Mouse (Mus musculus) intestine, embryonic 15.5 days (tissue): ENCODE data around the gene Lin37. TPM values are rescaled to one million over a fixed set of nuclear protein-coding genes. Genes with fewer than 3 reads are reported as not detected.

ENCODE experiments used
- ATAC-seq: fragments of 200-750 bp; cut with Nextera tagmentation; 2 replicates; pipeline ENCODE4 v1.8.0; 2017; ENCODE audit warnings: moderate TSS enrichment, moderate library complexity
- H3K27ac ChIP-seq: fragments of 300-500 bp; sonication (generic); 2 replicates; pipeline ENCODE4 v1.5.1; 2015; ENCODE audit warnings: mild to moderate bottlenecking, inconsistent platforms
- H3K27me3 ChIP-seq: fragments of 300-500 bp; sonication (generic); replicated peaks from 2 replicates; pipeline ENCODE4 v1.6.1; 2015; ENCODE audit warnings: inconsistent platforms
- H3K36me3 ChIP-seq: fragments of 300-500 bp; sonication (generic); 2 replicates; pipeline ENCODE4 v1.6.1; 2015; ENCODE audit warnings: inconsistent platforms
- H3K4me1 ChIP-seq: fragments of 300-500 bp; sonication (generic); replicated peaks from 2 replicates; pipeline ENCODE4 v1.6.1; 2015; ENCODE audit warnings: inconsistent platforms
- H3K4me2 ChIP-seq: fragments of 300-500 bp; sonication (generic); replicated peaks from 2 replicates; pipeline ENCODE4 v1.6.1; 2015; ENCODE audit warnings: mild to moderate bottlenecking, inconsistent platforms
- H3K4me3 ChIP-seq: fragments of 300-500 bp; sonication (generic); replicated peaks from 2 replicates; pipeline ENCODE4 v1.5.1; 2015; ENCODE audit warnings: inconsistent platforms
- H3K9ac ChIP-seq: fragments of 300-500 bp; sonication (generic); 2 replicates; pipeline ENCODE4 v1.6.1; 2015; ENCODE audit warnings: inconsistent platforms
- H3K9me3 ChIP-seq: fragments of 300-500 bp; sonication (generic); 2 replicates; pipeline ENCODE4 v1.6.1; 2016; ENCODE audit warnings: inconsistent platforms
- WGBS: fragments of 180-500 bp; shearing (Covaris S2); methylation state at CpG from one replicate; pipeline ENCODE4 v1.1.7; 2015; 5-methylcytosine and 5-hydroxymethylcytosine counted together
- polyA plus RNA-seq: library from polyadenylated mRNA; unstranded; fragments of >200 nt; fragmentation: Nextera tagmentation; extraction: Ambion mirVana; gene quantifications from 2 replicates; pipeline ENCODE4 v1.2.1, GENCODE M21; 2015

Lin37 gene
- polyA plus RNA-seq, 1 experiment from 2014 or later: 46.3 TPM

DNA sequence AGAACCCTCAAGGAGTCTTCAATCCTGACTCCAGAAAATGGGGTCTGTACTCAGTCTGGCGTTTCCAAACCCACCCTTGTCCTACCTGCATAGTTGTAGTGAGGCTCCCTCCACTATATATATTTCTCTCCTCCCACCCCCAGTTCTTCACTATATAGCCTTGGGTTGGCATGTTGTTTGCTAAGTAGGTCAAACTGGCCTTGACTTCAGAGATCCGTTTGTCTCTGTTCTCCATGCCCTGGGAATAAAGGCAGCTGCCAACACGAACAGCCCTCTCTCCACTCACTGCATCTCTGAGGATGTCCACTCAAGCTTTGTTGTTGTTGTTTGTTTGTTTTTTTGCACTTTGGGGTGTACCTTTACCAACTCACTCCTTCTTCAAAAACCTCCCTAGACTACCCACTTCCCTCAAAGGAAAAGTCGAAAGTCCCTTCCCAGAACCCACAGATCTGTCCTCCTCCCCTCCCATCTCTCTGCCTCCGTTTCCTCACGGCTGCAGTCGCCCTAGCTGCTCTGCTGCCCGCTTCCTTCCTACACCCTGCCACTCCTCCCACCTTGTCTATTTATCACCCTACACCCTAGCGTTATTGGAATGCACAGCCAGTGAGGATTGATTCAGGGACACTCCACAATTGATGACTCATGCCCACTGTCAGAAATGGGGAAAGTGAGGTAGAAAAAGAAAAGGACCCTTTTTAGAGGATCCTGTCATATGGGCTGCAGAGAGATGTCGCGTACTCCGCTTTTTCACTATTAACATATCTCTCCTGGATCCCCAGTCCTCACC lies 789 bp downstream of the Lin37 start:
- H3K4me1 ChIP-seq: peaks cover 16% of the 10 kb centered on the region; the same call in 1 of the 2 replicates
- WGBS: 13% methylated on average over 12 of the region's 12 CpGs
- H3K36me3 ChIP-seq: peaks cover 16% of the 10 kb centered on the region
- H3K9ac ChIP-seq: peak overlapping the region; percentile 65
- peak; percentile 8; the same call in 1 of the 2 replicates for ATAC-seq
- H3K27ac ChIP-seq: peak overlapping the region; percentile 60
- no peaks in the 10 kb centered on the region for H3K27me3 ChIP-seq
- peak overlapping the region; percentile 89 for H3K4me2 ChIP-seq
- peak overlapping the region; percentile 53 for H3K4me3 ChIP-seq
- no peaks in the 10 kb centered on the region for H3K9me3 ChIP-seq

DNA sequence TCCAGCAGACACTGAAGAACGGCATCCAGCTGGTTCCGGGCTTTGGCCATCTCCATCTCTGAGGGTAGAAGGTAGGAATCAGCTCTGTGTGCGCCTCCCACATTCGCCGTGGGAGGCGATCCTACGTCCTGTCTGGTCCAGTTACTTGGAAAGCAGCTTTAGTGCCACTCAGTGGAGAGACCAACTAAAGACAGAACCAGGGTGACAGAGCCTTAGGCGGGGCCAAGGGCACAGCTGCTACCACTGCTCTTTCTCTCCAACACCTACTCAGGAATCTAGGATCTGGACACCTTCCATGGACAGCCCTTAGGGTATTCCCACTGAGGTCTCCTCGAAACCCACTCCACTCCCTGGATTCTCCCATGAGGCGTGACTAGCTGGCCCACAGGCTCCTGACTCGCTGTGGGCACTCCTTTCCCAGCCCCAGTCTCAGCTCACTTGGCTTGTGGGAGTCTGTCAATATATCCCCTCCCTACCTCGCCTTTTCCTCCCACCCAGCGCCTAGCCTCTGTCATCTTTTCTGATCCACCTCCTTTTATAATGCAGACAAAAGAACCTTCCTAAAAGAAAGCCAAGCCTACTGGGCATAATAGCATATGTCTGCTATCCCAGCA lies 1.6 kb downstream of the Lin37 start:
- H3K27me3 ChIP-seq: no peaks in the 10 kb centered on the region
- no peak for ATAC-seq
- H3K4me2 ChIP-seq: peak overlapping the region; percentile 89
- H3K4me3 ChIP-seq: peak overlapping the region; percentile 53; the same call in 1 of the 2 replicates
- H3K9ac ChIP-seq: peak overlapping the region; percentile 28; the same call in 1 of the 2 replicates
- H3K9me3 ChIP-seq: no peaks in the 10 kb centered on the region
- H3K36me3 ChIP-seq: peaks cover 16% of the 10 kb centered on the region
- H3K4me1 ChIP-seq: peaks cover 22% of the 10 kb centered on the region
- H3K27ac ChIP-seq: no peak overlapping the region
- WGBS: 87% methylated on average over 13 of the region's 13 CpGs

DNA sequence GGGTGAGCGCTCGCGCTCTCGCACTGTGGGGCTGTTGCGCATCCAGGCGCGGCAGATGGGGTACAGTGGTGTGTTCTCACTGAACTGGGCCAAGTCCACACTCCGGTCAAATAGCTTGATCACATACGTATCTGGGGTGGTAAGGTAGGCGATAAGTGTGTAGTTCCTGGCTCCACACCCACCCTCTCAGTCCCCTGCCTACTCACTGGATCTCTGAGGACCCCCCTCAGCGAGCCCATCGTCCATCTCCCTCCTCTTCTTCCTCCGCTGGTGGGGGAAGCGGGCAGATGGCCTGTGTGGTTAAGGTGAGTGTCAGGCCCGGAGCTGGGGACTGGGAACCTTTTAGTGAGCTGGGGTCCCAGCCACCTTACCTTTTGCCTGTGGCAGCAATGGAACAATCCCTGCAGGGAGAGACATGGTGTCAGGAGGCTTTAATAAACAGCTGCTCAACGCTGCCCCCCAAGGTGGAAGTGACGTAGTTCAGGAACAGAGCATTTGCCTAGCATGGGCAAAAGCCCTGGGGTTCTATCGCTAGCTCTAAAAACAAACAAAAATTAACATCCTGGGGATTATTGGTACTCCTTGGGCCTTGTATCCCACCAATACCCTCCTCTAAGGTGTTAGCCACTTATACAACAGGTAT lies 2.6 kb downstream of the Lin37 start:
- Histone ChIP-seq H3K4me3 (no peak overlapping the region), H3K9me3 (no peaks in the 10 kb centered on the region), H3K27ac (no peak overlapping the region), H3K4me2 (no peak overlapping the region), H3K4me1 (peaks cover 25% of the 10 kb centered on the region), H3K27me3 (no peaks in the 10 kb centered on the region), H3K36me3 (peaks cover 16% of the 10 kb centered on the region), H3K9ac (no peak overlapping the region)
- no peak for ATAC-seq
- WGBS: 92% methylated on average over 18 of the region's 18 CpGs

DNA sequence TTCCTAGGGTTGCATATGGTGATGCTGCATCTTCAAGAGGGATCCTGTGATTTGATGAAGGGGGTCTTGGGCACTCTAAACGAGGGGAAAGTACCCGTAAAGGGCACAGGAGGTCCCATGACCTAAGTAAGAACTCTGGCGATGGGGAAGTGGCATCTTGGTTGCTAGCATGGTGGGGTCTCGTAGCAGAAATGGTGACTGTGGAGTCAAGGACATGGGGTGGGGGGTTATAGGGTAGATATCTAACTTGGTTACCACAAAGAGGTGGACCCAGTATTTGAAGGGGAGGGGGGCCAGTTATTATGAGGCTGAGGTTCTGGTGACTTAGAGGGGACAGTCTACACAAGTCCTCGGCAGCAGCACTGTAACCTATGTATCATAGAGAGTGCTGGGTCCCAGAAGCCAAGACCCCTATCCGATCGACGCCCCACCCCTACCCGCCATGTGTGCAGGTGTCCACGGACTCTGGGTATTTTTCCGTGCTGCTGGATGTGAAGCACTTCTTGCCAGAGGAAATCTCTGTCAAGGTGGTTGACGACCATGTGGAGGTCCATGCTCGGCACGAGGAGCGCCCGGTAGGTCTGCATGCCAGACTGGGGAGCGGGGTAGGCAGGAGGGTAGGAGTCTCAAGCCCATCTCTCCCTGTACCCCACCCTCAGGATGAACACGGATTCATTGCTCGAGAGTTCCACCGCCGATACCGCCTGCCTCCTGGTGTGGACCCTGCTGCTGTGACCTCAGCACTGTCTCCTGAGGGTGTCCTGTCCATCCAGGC lies 5.6 kb downstream of the Lin37 start:
- peak overlapping the region; percentile 91 for H3K4me2 ChIP-seq

DNA sequence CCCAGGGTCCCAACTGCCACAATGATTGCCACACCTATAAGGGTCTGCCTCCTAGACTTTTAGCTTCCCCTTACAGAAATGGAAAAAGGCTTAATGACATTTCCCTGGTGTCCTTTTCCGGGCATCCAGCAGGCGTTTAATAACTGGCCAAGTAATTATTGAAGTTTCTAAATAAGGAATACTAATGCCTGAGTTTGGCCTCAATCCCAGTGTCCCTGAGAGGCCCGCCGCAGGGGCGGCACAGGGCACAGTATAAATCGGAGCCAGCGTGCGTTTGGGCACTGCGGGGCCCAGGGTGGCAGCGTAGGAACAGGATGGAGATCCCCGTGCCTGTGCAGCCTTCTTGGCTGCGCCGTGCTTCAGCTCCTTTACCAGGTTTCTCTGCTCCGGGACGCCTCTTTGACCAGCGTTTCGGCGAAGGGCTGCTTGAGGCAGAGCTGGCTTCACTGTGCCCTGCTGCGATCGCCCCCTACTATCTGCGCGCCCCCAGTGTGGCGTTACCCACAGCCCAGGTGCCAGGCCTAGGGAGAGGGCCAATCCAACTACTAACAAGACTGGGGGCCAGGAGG lies 6.5 kb downstream of the Lin37 start:
- Histone ChIP-seq H3K4me1 (peaks cover 15% of the 10 kb centered on the region), H3K27me3 (no peaks in the 10 kb centered on the region), H3K4me3 (peak overlapping the region; percentile 57), H3K9ac (peak overlapping the region; percentile 62), H3K4me2 (peak overlapping the region; percentile 91), H3K36me3 (peaks cover 16% of the 10 kb centered on the region), H3K27ac (peak overlapping the region; percentile 82), H3K9me3 (no peaks in the 10 kb centered on the region)
- peak; percentile 40 for ATAC-seq
- under 1% methylated on average over 23 of the region's 23 CpGs for WGBS

More for the DNA sequence above, 5.6 kb downstream of the Lin37 start:
- H3K36me3 ChIP-seq: peaks cover 16% of the 10 kb centered on the region
- H3K4me3 ChIP-seq: peak overlapping the region; percentile 57
- peaks cover 23% of the 10 kb centered on the region for H3K4me1 ChIP-seq
- no peaks in the 10 kb centered on the region for H3K9me3 ChIP-seq
- 0 out of 2 replicates have a peak overlapping the region, but pooled peaks have one; percentile 82 for H3K27ac ChIP-seq
- WGBS: 82% methylated on average over 22 of the region's 22 CpGs
- no peaks in the 10 kb centered on the region for H3K27me3 ChIP-seq
- no peak for ATAC-seq
- H3K9ac ChIP-seq: peak overlapping the region; percentile 62

DNA sequence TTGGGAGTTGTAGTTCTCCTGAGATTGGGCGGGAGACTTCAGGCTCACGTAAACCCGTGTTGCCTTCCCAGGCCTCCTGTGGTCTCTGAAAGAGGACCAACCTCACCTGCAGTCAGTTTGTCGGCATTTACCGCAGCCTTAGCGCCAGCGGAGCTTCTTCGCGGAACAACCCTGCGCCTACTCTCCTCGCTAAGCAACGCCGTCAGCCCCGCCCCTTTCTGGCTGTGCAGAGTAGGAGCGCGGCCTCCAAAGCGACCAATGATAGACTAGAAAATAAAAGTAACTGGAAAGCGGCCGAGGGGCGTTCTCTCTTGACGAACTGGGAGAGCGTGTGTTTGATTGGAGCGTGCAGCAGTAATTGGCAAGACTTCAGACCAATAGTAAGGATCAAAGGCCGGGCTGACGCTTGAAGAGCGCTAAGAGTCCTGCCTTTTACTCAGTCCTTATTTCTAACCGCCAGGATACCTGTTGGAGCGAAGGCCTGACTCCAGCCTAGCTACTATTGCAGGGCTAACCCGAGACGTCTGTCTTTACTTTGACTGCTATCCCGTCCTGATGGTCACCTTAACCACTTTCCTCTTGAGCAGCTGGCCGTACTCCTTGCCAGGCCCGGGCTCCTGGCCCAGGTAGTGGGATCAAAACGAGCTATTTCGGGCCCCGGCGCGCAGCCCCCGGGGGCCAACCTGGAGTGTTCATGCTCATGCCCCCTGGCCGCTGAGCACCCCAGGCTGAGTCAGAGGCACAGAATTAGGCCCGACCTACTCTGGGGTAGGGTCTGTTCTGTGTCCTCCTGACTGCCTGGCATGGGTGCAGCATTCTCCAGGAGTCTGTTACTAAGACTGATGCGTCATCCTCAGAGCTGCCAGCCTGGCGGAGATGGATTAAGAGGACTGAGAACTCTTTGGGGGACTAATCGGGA lies 7.3 kb downstream of the Lin37 start, which contains the start of the genes Hspb6 and Proser3:
Hspb6 (plus strand) TSS at position 77 of the 919 bp plus-strand sequence.
Proser3 (minus strand) TSS at position 198 of the 919 bp plus-strand sequence.
- Histone ChIP-seq H3K9ac (peak within 1 kb of the TSS; percentile 67), H3K4me2 (peak within 1 kb of the TSS; percentile 91), H3K27me3 (no peaks in the 10 kb centered on the region), H3K9me3 (no peaks in the 10 kb centered on the region), H3K4me3 (peak within 1 kb of the TSS; percentile 57), H3K27ac (peak within 1 kb of the TSS; percentile 96), H3K4me1 (peaks cover 12% of the 10 kb centered on the region), H3K36me3 (peaks cover 16% of the 10 kb centered on the region)
- WGBS: under 1% methylated on average over 44 of the region's 44 CpGs
- peak; percentile 97 for ATAC-seq

DNA sequence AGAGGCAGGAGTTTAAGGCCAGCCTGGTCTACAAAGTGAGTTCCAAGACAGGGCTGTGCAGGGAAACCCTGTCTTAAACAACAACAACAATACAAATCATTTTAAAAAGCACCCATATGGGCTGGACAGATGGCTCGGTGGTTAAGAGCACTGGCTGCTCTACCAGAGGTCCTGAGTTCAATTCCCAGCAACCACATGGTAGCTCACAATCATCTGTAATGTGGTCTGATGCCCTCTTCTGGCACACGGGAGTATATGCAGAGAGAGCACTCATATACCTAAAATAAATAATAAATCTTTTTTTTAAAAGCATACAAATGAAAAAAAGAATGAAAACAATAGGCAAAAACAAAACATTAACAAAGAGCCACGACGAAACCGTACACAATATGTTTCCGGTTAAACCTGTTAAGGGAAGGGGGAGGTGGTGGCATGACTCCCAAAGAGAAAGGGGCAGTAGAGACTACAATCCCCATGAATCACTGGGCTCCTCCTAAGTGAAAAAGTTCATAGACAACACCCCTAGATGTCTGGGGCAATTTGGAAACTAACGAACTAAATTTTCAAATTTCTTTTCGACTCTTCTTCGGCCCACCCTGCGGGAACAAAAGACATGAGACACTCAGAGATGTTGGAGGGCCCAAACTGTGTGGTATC lies 8.1 kb downstream of the Lin37 start:
- Histone ChIP-seq H3K9ac (peak overlapping the region; percentile 67), H3K36me3 (peaks cover 14% of the 10 kb centered on the region), H3K4me3 (peak overlapping the region; percentile 57), H3K27me3 (no peaks in the 10 kb centered on the region), H3K27ac (peak overlapping the region; percentile 96), H3K4me2 (peak overlapping the region; percentile 52), H3K9me3 (no peaks in the 10 kb centered on the region), H3K4me1 (peaks cover 12% of the 10 kb centered on the region)
- WGBS: 2% methylated on average over 10 of the region's 10 CpGs
- peak; percentile 72 for ATAC-seq

DNA sequence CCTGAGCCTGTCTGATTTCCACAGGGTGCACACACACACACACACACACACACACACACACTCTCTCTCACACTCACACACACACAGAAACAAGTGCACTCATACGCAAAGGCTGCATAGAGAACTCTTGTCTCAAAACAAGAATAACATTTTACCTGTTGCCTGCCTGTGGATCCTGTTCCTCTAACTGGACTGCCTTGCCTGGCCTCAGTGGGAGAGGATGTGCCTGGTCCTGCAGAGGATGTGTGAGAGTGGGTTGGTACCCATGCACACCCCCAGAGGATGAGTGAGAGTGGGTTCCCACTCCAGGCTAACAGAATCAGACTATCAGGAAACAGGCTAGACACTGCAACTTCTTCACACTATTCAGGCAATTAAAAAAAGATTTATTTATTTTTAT lies 9.0 kb downstream of the Lin37 start:
- H3K4me1 ChIP-seq: peaks cover 12% of the 10 kb centered on the region
- H3K27me3 ChIP-seq: no peaks in the 10 kb centered on the region
- no peak for ATAC-seq
- 0 out of 2 replicates have a peak overlapping the region, but pooled peaks have one; percentile 52 for H3K4me2 ChIP-seq
- no peak overlapping the region for H3K27ac ChIP-seq
- no peak overlapping the region for H3K9ac ChIP-seq
- H3K4me3 ChIP-seq: no peak overlapping the region
- H3K36me3 ChIP-seq: peaks cover 12% of the 10 kb centered on the region; the same call in 1 of the 2 replicates
- 100% methylated on average over 1 of the region's 1 CpGs for WGBS
- H3K9me3 ChIP-seq: no peaks in the 10 kb centered on the region

DNA sequence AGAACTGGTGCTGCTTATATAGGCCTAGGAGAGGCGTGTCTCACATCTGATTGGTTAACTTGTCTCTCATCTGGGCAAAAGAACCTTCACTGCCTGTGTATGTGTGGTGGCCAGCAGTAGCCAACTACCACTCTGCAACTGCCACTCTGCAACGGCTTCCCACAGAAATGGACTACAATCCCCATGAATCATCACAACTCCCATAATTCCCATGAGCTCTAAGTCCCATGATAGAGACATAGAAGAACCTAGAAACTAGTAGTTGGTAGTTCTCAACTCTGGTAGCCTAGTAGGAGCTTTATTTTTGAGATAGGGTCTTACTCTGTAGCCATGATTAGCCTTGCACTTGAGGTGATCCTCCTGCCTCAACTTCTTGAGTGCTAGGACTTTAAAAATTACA lies 9.8 kb downstream of the Lin37 start:
- Histone ChIP-seq H3K27ac (no peak overlapping the region), H3K4me2 (no peak overlapping the region), H3K9ac (no peak overlapping the region), H3K4me1 (peaks cover 12% of the 10 kb centered on the region), H3K27me3 (no peaks in the 10 kb centered on the region), H3K9me3 (no peaks in the 10 kb centered on the region), H3K36me3 (0 out of 2 replicates have a peak, but pooled peaks cover 9% of the 10 kb centered on the region), H3K4me3 (no peak overlapping the region)
- no peak for ATAC-seq
- WGBS: 82% methylated on average over 2 of the region's 2 CpGs

DNA sequence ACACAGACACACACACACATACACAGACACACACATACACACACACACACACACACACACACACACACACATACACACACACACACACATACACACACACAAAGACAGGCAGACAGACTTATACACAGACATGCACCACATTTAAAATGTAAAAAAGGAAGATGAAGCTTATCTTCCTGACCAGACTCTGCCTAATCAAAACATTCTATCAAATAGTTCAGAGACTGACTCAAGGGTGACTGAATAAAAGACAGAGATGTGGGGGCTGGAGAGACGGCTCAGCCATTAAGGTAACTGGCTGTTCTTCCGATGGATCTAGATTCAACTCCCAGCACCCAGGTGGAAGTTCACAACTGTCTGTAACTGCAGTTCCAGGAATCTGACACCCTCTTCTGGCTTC lies 15.3 kb downstream of the Lin37 start:
- 88% methylated on average over 2 of the region's 2 CpGs for WGBS
- Histone ChIP-seq H3K27ac (no peak overlapping the region), H3K4me2 (no peak overlapping the region), H3K27me3 (no peaks in the 10 kb centered on the region), H3K9me3 (no peaks in the 10 kb centered on the region), H3K4me3 (no peak overlapping the region), H3K4me1 (no peaks in the 10 kb centered on the region), H3K36me3 (peaks cover 18% of the 10 kb centered on the region), H3K9ac (no peak overlapping the region)
- ATAC-seq: no peak
